Mouse (Mus musculus) right cerebral cortex, postnatal 25 days (tissue): ENCODE measurements around the gene Syngr3.

Source experiments
- DNase-seq: peaks from one replicate; pipeline ENCODE4 v3.0.0; 2022

Syngr3 gene

DNA sequence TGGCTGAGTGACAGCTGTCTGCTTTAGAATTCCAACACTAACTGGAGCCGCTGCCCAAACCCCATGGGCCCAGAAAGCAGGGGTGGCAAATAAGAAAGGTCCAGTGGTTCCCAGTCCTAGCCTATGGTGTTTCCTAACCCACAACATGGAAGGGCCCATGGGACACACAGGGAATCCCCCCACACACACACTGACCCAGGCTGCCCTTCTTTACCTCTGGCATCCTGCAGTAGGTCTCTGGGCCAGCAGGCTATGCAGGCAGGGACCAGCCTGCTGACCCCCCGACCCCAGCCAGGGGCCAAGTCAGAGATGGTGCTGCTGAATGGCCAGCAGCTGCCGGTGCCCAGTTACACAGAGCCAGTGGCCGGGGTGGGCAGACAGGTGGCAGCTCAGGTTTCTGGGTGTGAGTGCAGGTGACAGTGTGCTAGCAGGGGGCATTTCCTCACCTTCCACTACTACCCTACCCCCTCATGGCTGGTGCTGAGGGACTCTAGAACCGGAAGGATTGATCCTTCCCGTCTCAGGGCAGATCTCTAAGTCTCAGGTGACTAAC lies 46.9 kb downstream of the Syngr3 start:
- DNase-seq = no peak

DNA sequence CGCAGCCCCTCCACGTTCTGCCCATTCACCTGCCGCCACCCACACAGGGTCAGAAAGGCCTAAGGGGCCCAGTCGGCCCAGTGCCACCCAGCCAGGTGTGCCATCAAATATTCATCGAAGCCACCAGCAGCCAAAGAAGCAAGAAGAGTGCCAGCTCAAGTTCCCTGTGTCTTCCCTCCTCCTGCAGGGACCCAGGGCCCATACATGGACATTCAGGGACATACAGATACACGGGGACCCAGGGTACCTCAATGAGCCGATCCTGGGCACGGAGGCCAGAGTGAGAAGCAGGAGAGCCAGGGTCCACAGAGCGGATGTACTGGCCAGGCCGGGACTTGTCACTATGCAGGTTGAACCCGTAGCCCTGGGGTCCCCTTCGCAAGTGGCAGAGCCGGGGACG lies 47.8 kb downstream of the Syngr3 start:
- DNase-seq = no peak

DNA sequence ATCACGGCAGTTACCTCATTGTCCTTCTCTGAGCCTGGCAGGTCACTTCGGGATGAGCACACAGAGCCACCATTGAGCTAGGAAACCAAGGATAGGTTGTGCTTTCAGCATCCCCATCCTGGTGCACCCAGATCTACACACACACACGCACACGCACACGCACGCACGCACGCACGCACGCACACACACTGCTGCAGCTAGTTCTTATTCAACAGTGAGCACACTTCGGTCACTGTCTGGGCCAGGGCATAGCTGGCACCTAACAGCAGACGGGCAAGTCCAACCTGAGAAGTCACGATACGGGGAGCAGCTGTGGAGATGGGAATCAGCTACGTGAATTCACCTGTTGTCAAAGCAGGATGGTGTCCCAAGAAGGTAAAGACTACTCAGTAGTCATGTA lies 49.2 kb downstream of the Syngr3 start:
- no peak for DNase-seq

DNA sequence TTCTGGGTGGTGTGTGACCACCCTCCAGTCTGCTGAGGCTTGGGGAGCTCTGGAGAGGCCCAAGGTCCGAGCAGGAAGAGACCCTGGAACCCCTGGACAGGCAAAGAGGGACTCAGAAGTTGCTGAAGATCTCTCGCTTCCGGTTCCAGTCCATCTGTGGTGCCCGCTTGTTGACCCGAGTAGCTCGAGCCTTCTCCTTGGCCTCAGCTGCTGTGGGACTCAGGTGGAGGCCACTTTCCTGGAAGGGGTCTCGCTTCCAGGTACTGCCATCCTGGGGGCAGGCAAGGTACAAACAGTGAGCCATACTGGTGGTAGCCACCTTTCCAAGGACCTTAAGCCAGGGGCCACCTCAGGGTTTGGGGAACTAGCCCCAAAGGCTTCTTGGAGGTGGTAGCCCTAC lies 49.6 kb downstream of the Syngr3 start:
- DNase-seq = no peak

DNA sequence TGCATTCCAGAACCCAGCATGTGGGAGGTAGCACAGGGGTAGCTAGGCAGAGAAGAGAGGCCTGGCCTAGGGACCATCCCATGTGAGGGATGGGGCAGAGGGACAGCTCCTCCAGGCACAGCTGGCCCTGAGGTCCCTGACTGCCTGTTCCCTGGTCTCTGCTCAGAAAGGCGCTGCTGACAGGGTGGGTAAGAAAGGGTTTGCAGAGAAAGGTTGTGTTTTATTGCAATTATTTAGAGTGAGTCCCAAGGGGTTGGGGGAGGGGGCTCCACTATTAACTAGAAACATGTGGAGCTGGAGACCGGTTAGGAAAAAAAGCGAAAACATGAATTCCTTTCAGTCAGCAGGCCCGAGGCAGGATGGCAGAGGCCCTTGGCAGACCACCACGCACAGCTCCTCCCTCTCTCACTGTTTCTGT lies 50.2 kb downstream of the Syngr3 start:
- no peak for DNase-seq

DNA sequence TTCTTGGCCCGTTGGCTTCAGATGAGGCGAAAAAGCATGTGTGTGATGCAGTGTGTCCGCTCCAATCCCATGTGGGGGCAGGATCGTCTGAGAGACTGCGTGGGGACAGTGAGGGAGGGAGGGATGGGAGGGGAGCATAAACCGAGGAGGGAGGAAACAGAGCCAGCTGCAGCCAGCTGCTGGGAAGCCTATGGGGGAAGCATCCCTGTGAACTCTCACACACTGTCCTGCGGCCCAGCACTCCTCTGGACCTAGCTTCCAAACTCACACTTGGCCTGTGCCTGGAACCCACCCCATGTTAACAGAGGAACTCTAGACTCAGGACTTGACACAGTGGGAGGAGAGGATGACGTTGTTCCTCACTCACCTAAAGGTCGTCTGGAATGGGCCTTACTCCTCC lies 50.9 kb downstream of the Syngr3 start:
- DNase-seq = no peak

DNA sequence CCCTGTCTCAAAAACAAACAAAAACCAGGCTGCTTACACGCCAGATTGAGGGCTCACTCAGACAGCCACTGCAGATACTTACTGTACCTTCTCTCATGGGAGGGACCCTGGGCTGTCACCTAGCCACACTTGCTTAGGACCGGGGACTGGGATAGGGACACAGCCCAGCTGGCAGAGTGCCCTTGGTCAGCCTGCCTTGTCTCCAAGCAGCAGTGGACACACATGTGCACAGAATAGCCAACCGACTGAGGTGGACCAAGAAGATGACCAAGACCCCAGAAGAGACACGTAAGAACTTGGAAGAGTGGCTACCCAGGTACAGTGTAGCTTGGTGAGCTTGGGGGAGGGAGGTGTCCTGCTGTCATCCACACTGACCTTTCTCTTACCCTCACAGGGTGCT lies 51.5 kb downstream of the Syngr3 start:
- DNase-seq = no peak

DNA sequence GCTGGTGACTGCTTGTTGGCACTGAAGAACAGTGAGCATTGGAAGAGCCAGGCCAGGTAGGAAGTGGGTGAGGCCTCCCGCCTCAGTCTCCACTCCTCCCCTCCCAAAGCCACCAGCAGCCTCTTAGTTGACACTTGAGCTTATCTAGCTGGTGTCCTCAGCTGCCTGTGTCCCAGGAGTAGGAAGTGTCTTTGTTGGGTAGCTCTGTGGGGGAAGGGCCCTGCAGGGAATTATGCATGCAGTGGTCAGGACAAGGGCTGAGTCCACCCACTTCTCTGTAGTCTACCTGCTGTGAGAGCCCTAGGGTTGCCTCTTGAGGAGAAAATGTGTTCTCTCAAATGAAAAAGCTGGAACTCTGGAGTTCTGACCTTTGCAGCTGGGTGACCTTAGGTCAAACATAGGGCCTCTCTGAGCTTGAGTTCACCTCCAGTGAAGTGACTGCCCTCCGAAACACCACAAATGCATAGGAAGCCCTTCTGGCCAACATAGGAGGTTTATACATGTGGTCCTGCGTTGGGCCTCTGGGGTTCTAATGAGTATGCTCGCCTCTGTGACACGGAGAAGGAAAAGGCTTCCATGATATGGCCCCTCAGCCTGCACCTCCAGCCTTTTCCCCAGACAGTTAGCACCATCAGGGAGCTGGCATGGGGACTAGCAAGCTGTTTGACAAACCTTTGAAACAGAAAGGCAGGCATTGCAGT lies 52.8 kb downstream of the Syngr3 start:
- no peak for DNase-seq

DNA sequence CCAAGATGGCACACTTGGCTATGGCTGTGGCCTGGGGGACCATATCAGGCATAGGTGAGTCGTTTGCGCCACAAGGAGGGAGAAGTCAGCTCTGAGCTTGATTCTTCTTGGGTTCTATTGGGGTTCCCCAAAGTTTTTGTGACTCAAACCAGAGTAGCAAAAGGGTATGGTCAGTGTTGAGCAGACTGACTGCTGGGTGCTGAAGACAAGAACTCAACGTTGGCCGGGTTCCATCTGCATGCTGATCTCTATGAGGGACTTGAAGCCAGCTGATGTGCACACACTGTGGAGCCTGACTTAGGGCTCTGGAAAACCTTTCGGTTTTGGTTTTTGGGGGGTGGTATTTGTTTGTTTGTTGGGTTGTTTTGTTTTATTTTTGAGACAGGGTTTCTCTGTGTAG lies 54.1 kb downstream of the Syngr3 start:
- DNase-seq = no peak
